Mouse (Mus musculus) intestine, postnatal 0 days (tissue): ENCODE data around the gene Cdc123. TPM values are rescaled to one million over a fixed set of nuclear protein-coding genes. Genes with fewer than 3 reads are reported as not detected.

Source experiments
- ATAC-seq: fragments of 200-750 bp; cut with Nextera tagmentation; 2 replicates; pipeline ENCODE4 v1.8.0; 2017; ENCODE audit warnings: mild to moderate bottlenecking, moderate TSS enrichment, moderate library complexity
- H3K27ac ChIP-seq: fragments of 300-500 bp; sonication (generic); 2 replicates; pipeline ENCODE4 v1.5.1; 2014; ENCODE audit warnings: mild to moderate bottlenecking, low read depth, low read length, moderate library complexity
- H3K27me3 ChIP-seq: fragments of 300-500 bp; sonication (generic); replicated peaks from 2 replicates; pipeline ENCODE4 v1.6.1; 2014; ENCODE audit warnings: low read length, mixed read lengths; ENCODE audit not compliant: control insufficient read depth, insufficient read depth
- H3K36me3 ChIP-seq: fragments of 300-500 bp; sonication (generic); 2 replicates; pipeline ENCODE4 v1.6.1; 2014; ENCODE audit warnings: mild to moderate bottlenecking, moderate library complexity; ENCODE audit not compliant: control insufficient read depth, insufficient read depth
- H3K4me1 ChIP-seq: fragments of 300-500 bp; sonication (generic); replicated peaks from 2 replicates; pipeline ENCODE4 v1.6.1; 2014; ENCODE audit warnings: antibody characterized with exemption, low read length, mixed read lengths; ENCODE audit not compliant: control insufficient read depth, insufficient read depth
- H3K4me2 ChIP-seq: fragments of 300-500 bp; sonication (generic); replicated peaks from 2 replicates; pipeline ENCODE4 v1.6.1; 2014; ENCODE audit warnings: low read depth, mild to moderate bottlenecking, moderate library complexity
- H3K4me3 ChIP-seq: fragments of 300-500 bp; sonication (generic); 2 replicates; pipeline ENCODE4 v1.5.1; 2014; ENCODE audit warnings: low read depth, low read length
- H3K9ac ChIP-seq: fragments of 300-500 bp; sonication (generic); 2 replicates; pipeline ENCODE4 v1.6.1; 2014; ENCODE audit warnings: mild to moderate bottlenecking, low read depth, low read length
- H3K9me3 ChIP-seq: fragments of 300-500 bp; sonication (generic); 2 replicates; pipeline ENCODE4 v1.6.1; 2016; ENCODE audit warnings: mixed run types; ENCODE audit not compliant: control insufficient read depth
- CTCF ChIP-seq: sonication (generic); IDR thresholded peaks from 2 replicates; pipeline ENCODE4 v1.5.1; 2016; ENCODE audit warnings: low read depth, mild to moderate bottlenecking, control low read depth, antibody characterized with exemption, moderate library complexity
- WGBS: fragments of 180-500 bp; shearing (Covaris S2); extraction: QIAGEN DNeasy Blood & Tissue Kit; methylation state at CpG from one replicate; pipeline ENCODE4 v1.1.7; 2014; 5-methylcytosine and 5-hydroxymethylcytosine counted together
- polyA plus RNA-seq: library from polyadenylated mRNA; unstranded; fragments of >200 nt; fragmentation: Nextera tagmentation; extraction: Ambion mirVana; gene quantifications from 2 replicates; pipeline ENCODE4 v1.2.1, GENCODE M21; 2015

Cdc123 gene
- polyA plus RNA-seq, 1 experiment from 2014 or later: 129 TPM

DNA sequence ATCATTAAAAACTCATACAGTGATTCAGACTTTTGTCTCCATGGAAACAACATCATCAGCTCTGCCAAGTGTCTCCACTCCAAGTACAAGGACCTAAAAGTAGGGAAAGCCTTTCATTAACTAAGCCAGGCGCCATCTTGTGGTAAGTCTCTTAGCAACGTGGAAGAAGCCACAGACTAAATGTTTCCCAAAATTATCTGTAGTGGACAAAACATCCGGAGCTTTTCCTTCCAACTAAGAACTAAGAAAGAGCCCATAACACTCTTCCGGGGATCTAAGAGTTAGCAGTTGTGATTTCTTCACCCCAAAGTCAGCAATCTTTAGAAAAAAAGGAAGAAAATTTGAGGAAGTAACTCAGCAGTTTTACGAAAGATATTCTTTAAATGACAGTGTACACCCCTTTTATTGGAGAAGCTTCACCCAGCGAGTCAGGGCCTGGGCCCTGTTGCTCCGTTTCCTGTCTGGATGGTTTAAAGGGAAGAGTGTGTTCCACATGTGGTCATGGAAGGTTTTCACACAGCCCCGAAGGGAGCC lies 74.2 kb downstream of the Cdc123 start:
- Histone ChIP-seq H3K4me1 (no peaks in the 10 kb centered on the region), H3K4me3 (no peak overlapping the region), H3K36me3 (no peaks in the 10 kb centered on the region), H3K27me3 (no peaks in the 10 kb centered on the region), H3K9me3 (no peaks in the 10 kb centered on the region), H3K4me2 (no peak overlapping the region), H3K27ac (no peak overlapping the region), H3K9ac (no peak overlapping the region)
- 48% methylated on average over 8 of the region's 8 CpGs for WGBS
- peak; percentile 80 for TF ChIP-seq CTCF
- ATAC-seq: no peak

DNA sequence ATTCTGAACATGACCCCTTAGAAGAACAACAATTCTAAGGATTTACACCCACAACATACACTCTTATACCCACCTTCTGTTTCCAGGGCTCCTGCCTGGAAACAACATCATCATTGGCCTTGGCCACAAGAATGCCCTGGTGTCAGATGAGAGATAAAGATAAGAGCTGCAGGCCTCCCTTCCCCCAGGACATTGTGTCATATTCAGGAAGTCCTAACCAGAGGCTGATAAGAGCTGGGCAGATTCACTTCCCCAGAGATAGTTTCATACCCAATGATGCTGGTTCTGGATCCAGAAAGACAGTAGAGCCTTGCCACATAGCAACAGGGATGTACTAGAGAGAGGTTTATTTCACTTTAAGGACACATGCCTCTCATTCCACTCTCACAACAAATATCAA lies 75.3 kb downstream of the Cdc123 start:
- Histone ChIP-seq H3K27me3 (no peaks in the 10 kb centered on the region), H3K4me2 (no peak overlapping the region), H3K27ac (no peak overlapping the region), H3K9me3 (no peaks in the 10 kb centered on the region), H3K9ac (no peak overlapping the region), H3K36me3 (no peaks in the 10 kb centered on the region), H3K4me3 (no peak overlapping the region), H3K4me1 (no peaks in the 10 kb centered on the region)
- TF ChIP-seq CTCF: no peak
- no peak for ATAC-seq

DNA sequence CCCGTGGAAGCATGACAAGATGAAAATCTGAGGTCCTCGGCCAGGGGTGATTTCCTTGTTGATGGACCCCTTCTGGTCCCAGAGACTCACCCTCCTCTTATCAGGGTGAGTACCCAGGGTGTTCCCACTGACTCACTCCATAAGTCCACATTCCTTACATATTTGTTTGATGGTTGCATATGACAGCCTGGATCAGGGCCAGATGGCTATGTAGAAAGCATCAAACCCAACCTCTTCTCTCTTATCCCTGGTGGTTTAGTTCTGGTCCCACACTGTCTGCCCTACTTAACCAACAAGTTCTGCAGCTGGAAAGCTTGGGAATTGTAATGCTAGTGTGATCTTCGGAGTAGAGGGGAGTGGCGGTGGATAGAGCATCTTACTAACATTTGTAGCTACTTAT lies 76.0 kb downstream of the Cdc123 start:
- Histone ChIP-seq H3K36me3 (no peaks in the 10 kb centered on the region), H3K4me3 (no peak overlapping the region), H3K27ac (no peak overlapping the region), H3K4me1 (no peaks in the 10 kb centered on the region), H3K9me3 (no peaks in the 10 kb centered on the region), H3K9ac (no peak overlapping the region), H3K27me3 (no peaks in the 10 kb centered on the region), H3K4me2 (no peak overlapping the region)
- TF ChIP-seq CTCF: no peak
- 84% methylated on average over 4 of the region's 4 CpGs for WGBS
- ATAC-seq: no peak

DNA sequence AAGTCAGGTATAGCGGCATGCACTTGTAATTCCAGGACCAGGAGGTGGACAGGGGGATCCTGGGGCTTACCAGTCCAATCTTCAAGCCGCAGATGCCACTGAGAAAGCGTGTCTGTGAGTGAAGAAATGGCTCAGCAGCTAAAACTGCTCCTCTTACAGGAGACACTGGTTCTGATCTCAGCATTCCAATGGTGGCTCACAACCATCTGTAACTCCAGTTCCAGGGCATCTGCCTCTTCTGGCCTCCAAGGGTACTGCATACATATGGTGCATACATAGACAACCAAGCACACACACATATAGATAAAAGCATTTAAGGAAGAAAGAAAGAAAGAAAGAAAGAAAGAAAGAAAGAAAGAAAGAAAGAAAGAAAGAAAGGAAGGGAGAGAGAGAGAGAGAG lies 82.9 kb downstream of the Cdc123 start:
- WGBS: 92% methylated on average over 3 of the region's 3 CpGs
- H3K27me3 ChIP-seq: no peaks in the 10 kb centered on the region

DNA sequence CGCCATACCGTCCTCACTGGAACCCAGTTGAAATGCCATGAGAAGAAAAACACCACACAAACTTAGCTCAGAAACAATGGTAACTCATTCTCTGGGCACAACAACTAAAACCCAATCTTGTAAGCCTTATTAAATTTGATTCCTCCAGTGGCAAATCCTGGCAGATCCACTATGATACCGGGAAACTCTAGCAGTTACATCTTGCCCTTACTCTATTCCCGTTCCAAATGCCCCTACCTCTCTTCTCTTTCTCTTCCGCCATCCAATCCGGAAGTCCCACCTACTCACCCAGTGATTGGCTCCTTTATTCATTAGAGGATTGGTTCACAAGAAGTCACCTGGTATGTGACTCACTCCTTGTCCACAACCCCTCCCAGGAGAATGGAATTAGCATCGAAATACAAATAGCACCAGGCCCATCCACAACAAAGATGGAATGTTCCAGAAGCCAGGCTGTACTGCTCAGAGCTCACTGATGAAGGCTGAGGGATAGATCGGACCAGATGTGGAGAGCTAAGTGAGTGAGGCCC lies 84.4 kb downstream of the Cdc123 start:
- ATAC-seq: no peak
- H3K27me3 ChIP-seq: no peaks in the 10 kb centered on the region
- no peaks in the 10 kb centered on the region for H3K9me3 ChIP-seq
- H3K4me1 ChIP-seq: no peaks in the 10 kb centered on the region
- no peak overlapping the region for H3K27ac ChIP-seq
- H3K4me2 ChIP-seq: no peak overlapping the region
- WGBS: 95% methylated on average over 8 of the region's 8 CpGs
- no peaks in the 10 kb centered on the region for H3K36me3 ChIP-seq
- TF ChIP-seq CTCF: no peak
- H3K9ac ChIP-seq: no peak overlapping the region
- H3K4me3 ChIP-seq: no peak overlapping the region

More for the DNA sequence above, 82.9 kb downstream of the Cdc123 start:
- H3K4me3 ChIP-seq: no peak overlapping the region
- no peaks in the 10 kb centered on the region for H3K36me3 ChIP-seq
- H3K4me2 ChIP-seq: no peak overlapping the region
- no peak for ATAC-seq
- TF ChIP-seq CTCF: no peak
- no peak overlapping the region for H3K9ac ChIP-seq
- no peaks in the 10 kb centered on the region for H3K4me1 ChIP-seq
- H3K9me3 ChIP-seq: no peaks in the 10 kb centered on the region
- no peak overlapping the region for H3K27ac ChIP-seq

DNA sequence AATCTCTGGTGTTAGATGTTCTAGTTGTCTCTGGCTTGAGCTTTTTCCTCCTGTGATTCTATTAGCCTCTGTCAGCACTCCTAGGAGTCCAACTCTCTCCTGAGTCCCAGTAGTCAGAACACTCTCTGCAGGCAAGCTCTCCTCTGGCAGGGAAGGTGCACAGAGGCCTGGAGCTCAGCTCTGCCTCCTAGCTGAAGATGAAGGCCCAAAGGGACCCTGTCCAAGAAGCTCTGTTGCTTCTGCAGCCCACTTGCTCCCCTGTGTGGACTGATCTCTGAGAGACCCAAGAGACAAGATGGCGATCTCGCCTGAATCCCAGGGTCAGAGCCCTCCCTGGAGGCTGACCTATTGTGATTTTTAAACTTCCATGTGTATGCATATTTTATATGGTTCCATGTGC lies 86.4 kb downstream of the Cdc123 start:
- H3K4me2 ChIP-seq: no peak overlapping the region
- no peaks in the 10 kb centered on the region for H3K27me3 ChIP-seq
- ATAC-seq: no peak
- H3K4me1 ChIP-seq: no peaks in the 10 kb centered on the region
- TF ChIP-seq CTCF: peak; percentile 39; the same call in 1 of the 2 replicates
- no peak overlapping the region for H3K4me3 ChIP-seq
- no peaks in the 10 kb centered on the region for H3K36me3 ChIP-seq
- WGBS: 95% methylated on average over 2 of the region's 2 CpGs
- H3K9ac ChIP-seq: no peak overlapping the region
- H3K27ac ChIP-seq: no peak overlapping the region
- H3K9me3 ChIP-seq: no peaks in the 10 kb centered on the region

DNA sequence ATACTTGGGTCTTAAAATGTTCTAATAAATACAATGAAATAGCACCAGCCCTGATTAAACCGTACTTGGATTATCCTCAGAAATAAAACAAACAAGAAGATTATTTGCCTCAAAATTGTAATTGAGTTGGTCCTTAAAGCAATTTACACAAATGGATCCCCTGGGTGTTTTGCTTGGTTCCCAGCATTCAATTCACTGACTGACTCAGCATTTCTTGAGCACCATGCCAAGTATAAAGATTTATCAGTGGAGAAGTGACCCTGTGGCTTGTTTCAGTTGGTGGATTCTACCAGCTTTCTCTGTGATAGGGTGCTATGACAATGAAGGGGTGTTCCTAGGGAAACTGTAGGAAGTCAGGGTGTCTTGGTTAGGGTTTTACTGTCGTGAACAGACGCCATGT lies 94.1 kb downstream of the Cdc123 start:
- no peak overlapping the region for H3K4me2 ChIP-seq
- no peak overlapping the region for H3K4me3 ChIP-seq
- WGBS: 86% methylated on average over 3 of the region's 3 CpGs
- no peak for TF ChIP-seq CTCF
- H3K4me1 ChIP-seq: no peaks in the 10 kb centered on the region
- no peaks in the 10 kb centered on the region for H3K36me3 ChIP-seq
- H3K9ac ChIP-seq: no peak overlapping the region
- no peaks in the 10 kb centered on the region for H3K9me3 ChIP-seq
- no peak for ATAC-seq
- no peaks in the 10 kb centered on the region for H3K27me3 ChIP-seq
- no peak overlapping the region for H3K27ac ChIP-seq
